Mouse (Mus musculus) layer of hippocampus, postnatal 14 days (tissue): ENCODE measurements around the gene Aff3. TPM values are rescaled to one million over a fixed set of nuclear protein-coding genes. Genes with fewer than 3 reads are reported as not detected.

ENCODE experiments used
- DNase-seq, 2 experiments: peaks; one replicate each; pipeline ENCODE4 v3.0.0; 2021 to 2022; ENCODE audit warnings: low spot score in 2 of 2, mixed read lengths in 1 of 2
- long read RNA-seq, 2 experiments: library from polyadenylated mRNA; stranded (forward); transcript quantifications; one replicate each; pipeline ENCODE4 v2.0.0; 2021
- total RNA-seq, 2 experiments: library from RNA; stranded (reverse); gene quantifications; 2 replicates each; pipeline ENCODE4 v1.2.3; 2021

The Aff3 gene
- 10 to 100 TPM; 91.4 to 99.9 TPM for total RNA-seq
- long read RNA-seq, experiment 1, full-length matches to known transcripts, result 1 of 17 reads
- long read RNA-seq, experiment 1, partial matches to known transcripts, result 3 of 17 reads
- long read RNA-seq, experiment 1, other reads (novel, unspliced or antisense), result 13 of 17 reads
- long read RNA-seq, experiment 2, partial matches to known transcripts, result 5 of 28 reads
- long read RNA-seq, experiment 2, other reads (novel, unspliced or antisense), result 23 of 28 reads

DNA sequence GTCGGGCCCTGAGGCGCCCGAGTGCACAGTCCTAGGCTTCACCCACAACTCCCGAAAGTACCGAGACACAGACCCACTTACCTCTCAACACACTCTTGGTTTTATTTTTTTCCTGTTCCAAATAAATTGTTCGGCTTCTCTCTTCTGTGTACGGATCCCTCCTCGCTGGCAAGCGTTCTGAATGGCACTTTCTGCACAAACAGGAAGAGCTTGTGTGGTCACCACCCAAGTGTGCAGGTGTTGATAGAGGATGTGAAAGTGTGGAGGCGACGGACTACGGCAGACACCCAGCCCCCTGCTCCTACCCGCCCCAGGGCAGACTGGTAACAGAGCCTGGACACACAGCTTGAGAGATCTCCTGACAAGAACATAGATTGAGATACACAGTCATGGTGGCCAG, at the start of gene Aff3:
Gene Aff3, minus strand, starts transcription at position 179 of the 400 bp plus-strand sequence.
- DNase-seq, result no peak

DNA sequence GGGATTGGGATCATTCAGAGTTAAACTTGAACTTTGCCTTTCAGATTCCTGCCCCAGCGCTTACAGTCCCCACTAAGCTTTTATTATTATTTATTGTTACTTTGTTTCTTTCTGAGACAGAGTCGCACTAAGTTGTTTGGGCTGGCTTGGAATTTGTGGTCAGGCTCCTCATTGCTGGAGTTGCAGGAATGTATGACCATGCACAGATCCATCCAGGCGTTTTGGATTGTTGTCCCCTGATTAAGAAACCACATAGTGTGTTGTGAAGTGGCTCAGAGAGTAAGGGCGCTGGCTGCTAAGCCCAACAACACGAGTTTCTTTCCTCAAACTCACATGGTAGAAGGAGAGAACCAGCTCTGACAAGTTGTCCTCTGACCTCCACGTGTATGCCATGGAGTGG, 35.9 kb upstream of the Aff3 start:
- no peak for DNase-seq

DNA sequence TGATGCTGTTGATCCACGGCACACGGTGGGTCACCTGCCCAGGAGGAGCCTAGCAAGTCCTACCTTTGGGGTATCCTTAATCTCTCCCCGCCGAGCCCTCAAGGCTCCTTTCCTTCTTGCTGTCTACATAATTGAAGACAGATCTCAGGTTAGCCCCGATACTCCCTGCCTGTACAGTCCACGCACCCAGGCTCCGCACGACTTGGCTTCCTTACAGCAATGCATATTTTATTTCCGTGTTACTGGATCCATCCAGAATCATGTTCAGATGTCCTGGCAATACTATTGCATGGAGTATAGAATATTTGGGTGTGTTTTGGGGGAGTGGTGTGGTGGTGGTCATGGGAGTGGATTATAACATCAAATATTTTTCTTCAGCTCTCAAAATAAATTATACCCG, 34.5 kb upstream of the Aff3 start:
- DNase-seq, result no peak

DNA sequence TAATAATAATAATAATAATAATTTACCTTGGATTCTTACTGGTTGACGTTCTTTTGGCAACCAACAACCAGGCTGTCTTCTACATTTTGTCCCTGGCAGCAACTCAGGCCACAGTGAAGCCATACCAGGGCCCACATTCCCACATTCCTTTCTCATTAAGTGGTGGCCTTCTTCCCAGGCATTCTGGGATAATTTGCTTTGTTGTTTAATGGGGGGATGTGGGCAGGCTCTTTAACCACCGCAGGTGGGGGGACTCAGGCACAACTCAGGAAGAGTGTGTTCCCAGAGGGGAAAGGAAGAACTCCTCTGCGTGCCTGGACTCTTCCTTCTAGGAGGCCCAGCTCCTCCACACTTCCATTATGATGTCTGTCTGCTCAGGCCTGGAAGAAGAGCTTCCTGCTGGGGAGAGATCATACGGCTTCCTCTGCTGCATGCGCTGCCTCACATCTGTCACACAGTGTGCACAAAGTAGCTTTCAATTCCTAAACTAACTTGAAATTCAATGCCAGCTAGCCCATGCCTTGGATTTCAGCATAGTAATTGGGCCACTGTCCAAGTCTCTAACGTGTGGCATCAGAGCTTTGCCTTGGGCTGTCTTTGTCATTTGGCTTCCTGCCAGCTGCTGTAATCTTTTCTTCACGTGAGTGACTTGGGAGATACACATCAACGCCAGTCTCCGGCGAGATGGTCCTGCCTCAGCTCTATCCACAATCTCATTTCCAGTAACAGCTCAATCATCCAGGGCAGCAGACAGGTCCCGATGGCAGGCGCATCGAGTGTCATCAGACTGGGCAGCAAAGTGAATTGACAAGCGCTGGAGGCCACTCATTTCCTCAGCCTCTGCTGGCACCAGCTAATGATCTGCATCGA, 31.3 kb upstream of the Aff3 start:
- DNase-seq, result no peak

DNA sequence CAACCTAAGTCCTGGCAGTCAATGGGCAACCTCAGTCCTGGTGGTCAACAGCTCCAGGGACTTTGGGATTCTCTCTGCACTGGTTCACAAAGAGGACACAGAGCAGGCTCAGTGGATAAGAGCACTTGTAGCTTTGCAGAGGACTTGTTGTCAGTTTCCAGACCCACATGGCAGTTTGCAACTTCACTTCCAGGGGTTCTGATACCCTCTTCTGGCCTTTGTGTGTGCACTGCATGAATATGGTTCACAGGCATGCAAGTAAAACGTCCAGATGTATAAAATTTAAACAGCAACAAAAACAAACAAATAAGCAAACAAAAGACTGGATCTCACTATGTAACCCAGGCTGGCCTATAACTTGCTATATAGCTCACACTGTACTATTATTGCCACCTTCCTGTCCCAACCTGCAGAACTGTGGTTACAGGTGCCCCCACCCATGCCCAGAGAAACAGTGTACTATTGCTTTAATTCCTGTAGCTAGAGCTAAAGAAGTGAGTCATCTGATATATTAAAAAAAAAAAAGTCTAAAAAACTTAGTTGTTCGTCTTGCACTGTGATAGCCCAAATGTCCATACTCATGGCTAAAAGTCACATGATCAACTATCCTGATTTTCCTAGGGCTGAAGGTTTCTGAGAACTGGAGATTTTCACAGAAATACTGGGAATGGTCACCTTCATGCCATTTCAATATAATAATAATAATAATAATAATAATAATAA, 30.5 kb upstream of the Aff3 start:
- DNase-seq, result no peak

DNA sequence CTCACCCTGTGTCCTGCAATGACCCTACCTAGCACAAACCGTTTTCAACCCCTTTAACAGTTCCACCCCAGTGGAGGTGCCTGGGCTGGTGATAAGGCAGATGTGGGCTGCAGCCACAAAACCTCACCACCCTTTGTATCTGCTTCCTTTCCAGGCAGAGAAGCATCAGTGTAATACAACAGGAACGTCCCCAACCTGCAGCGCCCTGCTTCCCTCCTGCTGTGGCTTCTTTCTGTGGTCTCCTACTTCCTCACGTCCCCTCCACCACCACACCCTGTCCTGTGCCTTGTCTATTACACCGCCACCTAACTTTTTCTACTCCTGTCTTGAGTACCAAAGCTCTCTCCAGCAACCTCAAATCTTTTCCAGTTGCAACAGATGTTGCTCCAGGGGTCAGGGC, 29.4 kb upstream of the Aff3 start:
- DNase-seq, result no peak

DNA sequence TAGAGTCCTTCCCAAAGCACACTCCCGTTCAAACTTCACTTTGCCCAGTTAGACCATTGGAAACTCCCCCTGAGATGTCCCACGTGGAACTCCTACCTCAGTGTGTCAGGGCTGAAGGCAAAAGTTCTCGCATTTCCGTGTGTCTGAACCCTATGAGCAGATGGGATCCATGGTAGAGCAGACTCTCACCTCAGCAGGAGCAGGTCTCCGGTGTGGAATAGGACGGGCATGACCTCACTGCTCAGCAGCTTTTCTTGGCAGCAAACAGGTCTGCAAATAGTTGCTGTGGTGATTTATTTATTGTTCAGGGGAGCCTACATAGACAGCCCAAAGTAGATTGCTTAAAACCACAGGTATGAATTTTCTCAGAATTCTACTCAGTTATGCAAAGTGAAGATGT, 25.7 kb upstream of the Aff3 start:
- DNase-seq, result no peak

DNA sequence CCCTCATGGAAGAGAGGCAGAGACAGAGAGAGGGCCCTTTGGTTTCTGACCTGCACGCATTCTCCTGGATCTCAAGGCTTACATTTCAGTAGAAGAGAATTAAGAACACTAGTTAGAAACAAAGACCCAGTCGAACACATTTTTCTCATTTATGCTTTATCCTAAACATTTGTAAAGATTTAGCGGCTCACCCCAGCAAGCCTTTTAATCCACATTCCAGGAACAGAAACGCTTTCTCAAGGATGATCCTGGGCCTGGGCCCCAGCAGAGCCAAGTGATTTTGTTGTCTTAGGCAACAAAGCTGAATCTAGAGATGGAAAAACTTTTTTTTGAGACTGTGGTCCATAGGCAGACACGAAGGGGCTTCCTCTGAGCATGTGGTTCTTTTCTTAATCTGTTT, 23.5 kb upstream of the Aff3 start:
- no peak for DNase-seq

DNA sequence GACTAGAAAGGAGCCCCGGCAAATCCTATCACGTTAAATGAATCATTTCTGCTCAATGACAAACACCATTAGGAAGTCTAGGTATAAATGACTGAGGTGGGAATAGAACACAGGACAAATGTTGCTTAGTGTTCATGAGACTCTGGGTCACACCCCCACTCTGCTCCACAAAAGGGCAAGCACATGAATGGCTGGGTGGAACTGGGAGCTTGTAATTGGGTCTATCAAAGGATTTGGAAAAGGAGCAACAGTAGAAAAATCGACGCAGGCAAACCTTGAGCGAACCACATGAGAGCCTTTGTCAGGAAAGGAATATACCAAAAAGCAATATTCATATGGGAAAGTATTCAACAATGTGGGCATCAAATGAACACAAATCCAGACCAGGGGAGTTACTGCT, 21.0 kb upstream of the Aff3 start:
- DNase-seq, result no peak

DNA sequence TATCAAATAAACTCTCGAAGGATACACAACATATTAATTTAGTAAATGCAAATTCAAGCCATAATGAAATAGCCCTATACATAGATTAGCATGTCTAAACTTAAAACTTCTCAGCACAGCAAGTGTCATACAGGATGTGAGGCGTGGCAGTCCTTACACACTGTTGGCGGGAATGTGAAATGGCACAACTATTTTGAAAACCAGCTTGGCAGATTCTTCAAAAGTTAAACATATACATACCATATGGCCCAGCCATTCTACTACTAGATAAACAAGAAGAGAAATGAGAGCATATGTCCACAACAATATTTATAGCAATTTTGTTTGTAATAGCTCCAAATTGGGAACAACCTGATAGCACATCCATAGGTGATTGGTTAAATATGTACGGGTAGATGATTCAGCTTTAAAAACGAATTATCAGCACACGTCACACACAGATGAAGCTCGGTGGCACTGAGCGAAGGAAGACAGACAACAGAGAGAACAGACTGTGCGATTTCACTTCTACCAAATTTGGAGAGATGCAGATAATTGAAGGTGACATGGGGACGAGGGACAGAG, 18.5 kb upstream of the Aff3 start:
- DNase-seq, result no peak

DNA sequence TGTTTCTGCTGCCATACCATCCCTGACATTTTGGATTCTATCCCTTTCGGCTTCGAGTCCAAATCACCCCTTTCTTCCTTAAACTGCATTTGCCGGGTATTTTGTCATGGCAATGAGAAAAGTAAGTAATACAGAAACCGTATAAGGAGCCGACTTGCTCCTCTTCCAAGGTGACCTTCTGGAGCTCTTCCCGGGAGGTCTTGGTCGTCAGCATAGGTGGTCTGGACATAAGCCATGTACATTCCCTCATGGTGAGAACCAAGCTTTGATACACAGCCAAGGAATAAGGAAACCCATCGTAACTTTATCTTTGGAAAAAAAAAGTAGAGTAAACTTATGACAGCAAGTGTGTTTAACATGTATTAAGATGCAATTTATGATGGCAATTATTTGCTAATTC, 15.1 kb upstream of the Aff3 start:
- DNase-seq, result no peak

DNA sequence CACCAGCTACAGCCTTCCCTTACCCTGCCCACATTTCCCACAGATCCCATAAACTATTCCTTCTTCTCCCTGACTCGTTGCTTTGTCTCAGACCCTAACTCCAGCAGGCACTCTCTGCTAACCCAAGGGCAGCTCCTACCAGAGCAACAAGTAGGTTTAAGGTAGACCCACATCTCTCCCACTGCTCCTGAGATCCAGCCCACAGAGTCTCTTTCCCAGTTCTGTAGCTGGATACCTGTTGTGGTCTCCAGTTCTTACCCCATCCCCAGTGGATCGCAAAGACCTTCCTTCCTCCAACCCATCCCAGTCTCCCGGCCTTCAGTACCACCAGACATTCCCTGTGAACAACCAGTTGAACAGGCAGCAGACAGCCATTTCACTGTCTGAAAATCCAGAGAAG, 7.0 kb upstream of the Aff3 start:
- DNase-seq, result no peak

DNA sequence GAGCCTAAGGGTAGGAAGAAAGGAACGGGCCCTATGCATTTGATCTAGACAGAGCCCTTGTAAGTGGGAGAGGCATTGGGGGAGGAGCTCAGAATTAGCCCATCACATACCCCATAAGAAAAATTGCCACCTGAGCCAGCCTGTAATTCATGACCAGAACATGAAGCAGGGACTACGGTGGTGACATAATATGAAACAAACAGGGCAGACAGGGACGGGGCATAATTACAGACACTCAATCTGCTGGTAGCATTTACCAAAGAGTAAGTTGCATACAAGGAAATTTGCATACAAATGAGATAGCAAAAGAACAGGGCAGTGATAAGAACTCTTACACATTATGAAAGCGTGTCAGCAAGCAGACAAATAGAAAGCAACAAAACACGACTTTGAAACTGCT, 6.3 kb upstream of the Aff3 start:
- no peak for DNase-seq

DNA sequence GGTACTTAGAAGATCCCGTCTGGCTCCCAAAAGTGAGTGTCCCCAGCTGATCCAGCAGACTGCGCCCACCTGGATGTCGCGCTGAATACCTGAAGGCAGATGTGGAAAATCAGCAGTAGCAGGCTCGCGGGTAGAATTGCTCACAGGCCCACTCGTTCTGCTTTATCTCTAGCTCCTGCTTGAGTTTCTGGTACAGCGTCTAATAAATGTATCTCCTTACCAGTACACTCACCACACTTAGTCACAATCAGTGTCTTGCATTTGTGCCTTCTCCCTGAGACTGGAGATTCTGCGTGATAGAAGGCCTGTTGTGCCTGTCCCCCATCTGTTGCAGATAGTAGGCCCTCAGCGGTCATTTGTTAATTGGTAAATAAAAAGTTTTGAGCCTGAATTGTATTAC, 3.6 kb upstream of the Aff3 start:
- no peak for DNase-seq

DNA sequence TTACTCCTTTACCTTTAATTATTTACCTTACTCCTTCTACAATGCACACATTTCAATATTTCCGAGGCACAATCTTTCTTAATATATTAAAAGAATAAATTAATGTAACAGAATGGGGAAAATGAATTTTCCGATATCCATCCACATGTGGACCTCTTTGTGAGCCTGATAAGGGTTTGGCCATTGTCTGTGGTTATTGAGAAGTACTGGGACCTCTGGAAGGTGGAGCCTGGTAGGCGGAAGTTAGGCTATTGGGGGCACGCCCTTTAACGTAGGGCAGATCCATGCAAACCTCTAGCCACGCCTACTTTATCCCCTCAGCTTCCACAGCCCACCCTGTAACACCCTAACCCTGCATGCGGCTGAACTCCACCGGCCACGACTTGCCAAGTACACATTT, 3.1 kb upstream of the Aff3 start:
- no peak for DNase-seq

DNA sequence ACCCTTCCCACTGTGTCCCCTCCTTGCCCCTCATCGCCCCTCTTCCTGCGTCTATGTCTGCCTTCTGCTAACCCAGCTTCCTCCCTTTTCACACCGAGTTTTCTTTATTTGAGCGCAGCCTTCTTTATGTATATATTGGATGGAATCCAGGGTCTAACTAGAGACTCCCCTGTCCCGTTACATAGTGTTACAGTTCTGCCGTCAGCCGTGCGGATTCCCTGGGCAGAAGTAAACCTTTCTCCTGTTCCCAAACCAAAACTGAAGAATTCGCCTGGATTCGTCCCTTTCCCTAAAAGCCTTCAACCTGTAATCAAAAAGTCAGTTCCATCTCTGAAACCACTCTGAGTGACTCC, 2.0 kb upstream of the Aff3 start:
- no peak for DNase-seq

DNA sequence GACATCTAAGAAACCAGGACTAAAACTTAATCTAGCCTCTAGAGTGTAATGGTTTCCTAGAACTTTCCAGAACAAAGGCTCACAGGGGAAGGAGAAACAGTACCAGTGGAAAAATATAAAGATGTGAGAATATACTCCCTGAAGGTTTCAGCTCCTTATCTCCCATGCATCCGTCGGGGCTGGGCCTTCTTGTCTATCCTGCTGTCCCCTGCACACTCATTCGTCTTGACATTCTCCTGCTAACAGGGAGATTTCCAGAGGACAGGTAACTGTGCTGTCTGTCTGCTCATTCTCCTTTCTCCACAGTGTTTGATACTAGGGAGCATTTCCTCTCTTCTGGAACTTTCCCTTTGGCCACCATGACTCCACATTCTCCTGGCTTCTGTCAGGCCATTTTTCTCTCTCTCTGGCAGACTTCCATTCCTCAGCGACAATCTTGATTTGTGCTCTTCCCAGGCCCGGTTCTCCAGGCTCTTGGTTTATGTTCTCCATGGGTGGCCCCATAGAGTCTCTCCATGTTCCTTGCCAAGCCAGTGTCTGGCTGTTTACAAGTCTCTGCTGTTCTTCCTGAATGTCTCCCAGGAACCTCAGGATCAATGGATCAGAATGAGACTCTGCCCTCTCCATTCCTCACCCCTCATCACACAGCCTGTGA, 1.5 kb upstream of the Aff3 start:
- DNase-seq, result no peak

DNA sequence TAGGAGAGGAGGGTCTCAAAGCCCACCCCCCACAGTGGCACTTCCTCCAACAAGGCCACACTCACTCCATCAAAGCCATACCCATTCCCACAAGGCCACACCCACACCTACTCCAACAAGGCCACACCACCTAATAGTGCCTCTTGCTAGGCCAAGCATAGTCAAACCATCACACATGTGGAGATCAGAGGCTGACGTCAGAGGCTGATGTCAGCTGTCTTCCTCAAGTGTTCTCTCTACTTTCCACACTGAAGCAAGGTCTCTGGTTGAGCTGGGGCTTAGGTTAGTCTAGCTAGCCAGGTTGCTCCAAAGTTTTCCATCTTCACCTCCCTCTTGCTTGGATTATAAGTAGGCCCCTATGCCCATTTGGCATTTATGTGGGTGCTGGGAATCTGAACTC, 856 bp upstream of the Aff3 start:
- DNase-seq, result no peak

DNA sequence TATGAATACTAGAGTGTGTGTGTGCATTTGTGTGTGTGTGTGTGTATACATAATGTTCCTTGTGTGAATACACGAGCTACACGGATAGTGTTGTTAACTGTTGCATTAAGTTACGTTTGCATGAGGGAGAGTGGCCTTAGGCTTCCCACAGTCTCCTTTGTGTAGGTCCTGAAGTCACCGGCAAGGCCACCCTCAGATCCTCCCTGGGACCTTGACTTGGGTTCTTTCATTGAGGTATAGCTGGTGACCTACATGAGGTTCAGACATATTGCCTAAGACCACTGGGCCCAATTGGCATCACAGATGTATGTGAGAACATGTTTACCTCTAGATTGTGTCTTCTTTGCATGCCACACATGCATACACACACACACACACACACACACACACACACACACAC, 494 bp downstream of the Aff3 start:
- no peak for DNase-seq

DNA sequence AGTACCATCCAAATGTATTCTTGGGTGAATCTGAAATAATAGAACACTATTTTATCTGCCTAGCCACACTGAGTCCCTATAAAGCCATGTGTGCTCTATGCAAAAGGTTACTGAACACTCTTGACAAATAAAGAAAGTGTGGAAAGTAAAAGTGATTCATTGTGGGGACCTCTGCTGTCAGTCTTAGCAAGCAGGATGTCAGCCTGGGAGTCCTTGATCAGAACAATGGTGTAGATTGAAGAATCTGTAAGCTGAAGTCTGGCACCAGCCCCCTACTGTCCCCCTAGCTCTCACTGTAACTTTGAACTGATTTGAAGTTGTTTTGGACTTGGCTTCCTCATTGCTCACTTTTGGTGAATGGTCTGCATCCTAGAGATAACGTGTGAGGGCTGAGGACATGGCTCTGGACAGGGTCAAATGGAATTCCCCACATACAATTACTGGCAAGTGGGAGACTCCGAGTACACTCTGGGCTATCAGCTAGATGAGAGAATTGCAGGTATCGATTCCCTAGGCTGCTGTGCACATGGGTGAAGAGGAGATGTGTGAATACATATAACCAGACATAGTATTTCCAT, 2.0 kb downstream of the Aff3 start:
- DNase-seq, result no peak

DNA sequence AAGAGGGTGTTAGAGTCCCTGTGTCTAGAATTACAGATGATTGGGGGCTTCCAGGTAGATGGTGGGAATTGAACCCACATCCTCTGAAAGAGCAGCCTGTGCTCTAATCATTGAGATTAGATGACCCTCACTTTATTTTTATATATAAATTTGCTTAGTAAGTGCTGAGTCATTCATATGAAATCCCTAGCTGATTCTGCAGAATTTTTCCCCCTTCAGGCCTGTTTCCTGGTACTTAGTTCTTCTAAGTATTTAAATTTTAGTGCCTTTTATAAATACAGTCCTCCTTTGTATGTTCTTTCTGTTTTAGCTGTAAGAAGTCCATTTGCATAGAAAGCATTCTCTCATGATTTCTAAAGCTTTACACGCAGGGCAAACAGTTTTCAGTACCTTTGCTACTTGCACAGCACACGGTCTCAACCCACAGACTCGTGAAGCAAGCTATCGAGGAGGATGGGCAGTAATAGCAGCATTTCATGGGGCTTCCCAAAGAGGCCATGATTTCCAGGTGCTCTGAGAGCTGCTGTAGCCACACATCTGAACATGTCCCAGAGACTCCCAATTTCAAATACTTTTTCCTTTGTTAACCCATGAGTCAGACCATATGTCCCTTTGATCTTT, 5.7 kb downstream of the Aff3 start:
- no peak for DNase-seq
